11 mouse cellular contexts compared by ENCODE assay signal in genomic region chr8:70632346-70632892, GRCm38 (mm10). TPM values are rescaled to one million over a fixed set of nuclear protein-coding genes. Genes with fewer than 3 reads are reported as not detected.
A peak's percentile ranks its signal among the peaks of the same experiment; 100 is the strongest.
DNase-seq lines count a peak whose midpoint lies in the region; ATAC-seq and TF ChIP-seq lines count a peak whose summit lies in the region.
"Had no signal": no experiment of that assay in that cellular context is flagged by ENCODE, and none has a peak within 500 bp of the region (broad histone marks: within the 10 kb centered on the region; RNA-seq: fewer than 3 reads in every experiment).

Gene Gdf15 (minus strand): TSS chr8:70632456.

- H3K27ac ChIP-seq in hindbrain, embryonic 10.5 days, result peak within 1 kb of the TSS; percentile 23; the same call in 1 of the 2 replicates
- no peak within 1 kb of the TSS for H3K27ac ChIP-seq in hindbrain, embryonic 14.5 days
- no peak within 1 kb of the TSS for H3K27ac ChIP-seq in thymus, adult 2 months (ENCODE audit: control insufficient read depth, insufficient read depth, low read length)
- no peak within 1 kb of the TSS for H3K27ac ChIP-seq in limb, embryonic 11.5 days (replicated peaks; ENCODE audit: low read depth, low read length)
- H3K27ac ChIP-seq: midbrain, embryonic 12.5 days had no signal

- 76% methylated on average over 6 of the region's 6 CpGs for WGBS in hindbrain, embryonic 10.5 days
- WGBS in hindbrain, embryonic 14.5 days, result 76% methylated on average over 6 of the region's 6 CpGs
- WGBS in thymus, adult 2 months, result 93% methylated on average over 6 of the region's 6 CpGs
- WGBS in limb, embryonic 11.5 days, result 74% methylated on average over 6 of the region's 6 CpGs

- peak; percentile 3; the same call in 1 of the 2 replicates for TF ChIP-seq POLR2A in thymus, adult 2 months (IDR thresholded peaks at IDR 0.05; ENCODE audit: control insufficient read depth, extremely low read depth, insufficient read depth, low read length, poor library complexity)

- DNase-seq in hindbrain, embryonic 10.5 days (ENCODE audit: low spot score), result no peak
- DNase-seq in hindbrain, embryonic 14.5 days (ENCODE audit: low spot score), result no peak
- DNase-seq in thymus, adult 2 months, result no peak
- no peak for DNase-seq in thymus, postnatal 36 days
- DNase-seq in limb, embryonic 11.5 days (ENCODE audit: low spot score), result no peak
- DNase-seq in layer of hippocampus, adult 9-10 months (ENCODE audit: low spot score), result no peak
- DNase-seq in frontal cortex, postnatal 36 days (ENCODE audit: low spot score in 2 of 2), result no peak
- DNase-seq: forebrain, postnatal 0 days; layer of hippocampus, adult 9-11 months; thymus, postnatal 14 days had no signal

- no peak for ATAC-seq in hindbrain, embryonic 14.5 days (ENCODE audit: low FRiP score)
- no peak for ATAC-seq in limb, embryonic 11.5 days (ENCODE audit: insufficient number of reproducible peaks, low FRiP score, low TSS enrichment, low read depth)
- ATAC-seq: forebrain, postnatal 0 days had no signal

- H3K36me3 ChIP-seq in hindbrain, embryonic 10.5 days, result no peaks in the 10 kb centered on the region
- no peaks in the 10 kb centered on the region for H3K36me3 ChIP-seq in hindbrain, embryonic 14.5 days (replicated peaks; ENCODE audit: control insufficient read depth, insufficient read depth)
- no peaks in the 10 kb centered on the region for H3K36me3 ChIP-seq in thymus, adult 2 months (ENCODE audit: control insufficient read depth, insufficient read depth, low read length)
- no peaks in the 10 kb centered on the region for H3K36me3 ChIP-seq in limb, embryonic 11.5 days (ENCODE audit: control insufficient read depth, insufficient read depth, low read length)
- H3K36me3 ChIP-seq: midbrain, embryonic 12.5 days had no signal

- H3K4me2 ChIP-seq in hindbrain, embryonic 14.5 days (replicated peaks), result no peak within 1 kb of the TSS
- peak within 1 kb of the TSS; percentile 12; the same call in 1 of the 2 replicates for H3K4me2 ChIP-seq in limb, embryonic 11.5 days (ENCODE audit: low read depth, severe bottlenecking)
- H3K4me2 ChIP-seq: midbrain, embryonic 12.5 days had no signal

- H3K4me1 ChIP-seq in hindbrain, embryonic 10.5 days (replicated peaks), result peaks cover 42% of the 10 kb centered on the region
- H3K4me1 ChIP-seq in hindbrain, embryonic 14.5 days (replicated peaks; ENCODE audit: control insufficient read depth, insufficient read depth, low read length), result no peaks in the 10 kb centered on the region; the same call in 1 of the 2 replicates
- H3K4me1 ChIP-seq in thymus, adult 2 months (replicated peaks; ENCODE audit: control insufficient read depth, insufficient read depth, low read length), result peaks cover 16% of the 10 kb centered on the region
- peaks cover 9% of the 10 kb centered on the region; the same call in 1 of the 2 replicates for H3K4me1 ChIP-seq in limb, embryonic 11.5 days (ENCODE audit: control insufficient read depth, insufficient read depth, low read length)

- peak within 1 kb of the TSS; percentile 54; the same call in 1 of the 2 replicates for H3K4me3 ChIP-seq in hindbrain, embryonic 10.5 days
- no peak within 1 kb of the TSS for H3K4me3 ChIP-seq in hindbrain, embryonic 14.5 days (replicated peaks; ENCODE audit: low read length)
- H3K4me3 ChIP-seq in thymus, adult 2 months (ENCODE audit: control insufficient read depth, insufficient read depth, low read length), result no peak within 1 kb of the TSS
- no peak within 1 kb of the TSS for H3K4me3 ChIP-seq in limb, embryonic 11.5 days (ENCODE audit: low read depth, low read length)
- H3K4me3 ChIP-seq: midbrain, embryonic 12.5 days had no signal

- peaks cover 38% of the 10 kb centered on the region for H3K27me3 ChIP-seq in hindbrain, embryonic 10.5 days (ENCODE audit: insufficient read depth, poor library complexity, severe bottlenecking)
- peaks cover 9% of the 10 kb centered on the region for H3K27me3 ChIP-seq in hindbrain, embryonic 14.5 days (ENCODE audit: control insufficient read depth, insufficient read depth, low read length)
- H3K27me3 ChIP-seq in thymus, adult 2 months (ENCODE audit: control insufficient read depth, insufficient read depth, low read length), result no peaks in the 10 kb centered on the region
- H3K27me3 ChIP-seq in limb, embryonic 11.5 days (ENCODE audit: control insufficient read depth, insufficient read depth, low read length), result peaks cover 11% of the 10 kb centered on the region

- no peak for TF ChIP-seq CTCF in thymus, adult 2 months (IDR thresholded peaks at IDR 0.05; ENCODE audit: borderline replicate concordance, control insufficient read depth, extremely low read depth, insufficient read depth, low read length, poor library complexity)

- no peak within 1 kb of the TSS for H3K9ac ChIP-seq in hindbrain, embryonic 14.5 days
- H3K9ac ChIP-seq in limb, embryonic 11.5 days (ENCODE audit: low read length), result peak within 1 kb of the TSS; percentile 27; the same call in 1 of the 2 replicates
- H3K9ac ChIP-seq: forebrain, postnatal 0 days; midbrain, embryonic 12.5 days had no signal

- H3K9me3 ChIP-seq in hindbrain, embryonic 10.5 days, result no peaks in the 10 kb centered on the region
- no peaks in the 10 kb centered on the region for H3K9me3 ChIP-seq in hindbrain, embryonic 14.5 days (ENCODE audit: control insufficient read depth, low read length)
- H3K9me3 ChIP-seq in limb, embryonic 11.5 days (ENCODE audit: control insufficient read depth, low read length), result no peaks in the 10 kb centered on the region
- H3K9me3 ChIP-seq: midbrain, embryonic 12.5 days had no signal

RNA-seq across cellular contexts. Expression of gene Gdf15, which starts in this region (rescaled TPM):
- not detected in 2 replicates for polyA plus RNA-seq in hindbrain, embryonic 10.5 days (2016; fragmentation: Nextera tagmentation; extraction: Ambion mirVana)
- polyA plus RNA-seq in hindbrain, embryonic 14.5 days (2014; fragmentation: Nextera tagmentation; extraction: Ambion mirVana), result 0.14 and 0.28 TPM in 2 replicates
- polyA plus RNA-seq in thymus, adult 2 months (2012; rRNA removed), result 6.7 and 7.5 TPM in 2 replicates
- polyA plus RNA-seq in limb, embryonic 11.5 days (2014; fragmentation: Nextera tagmentation; extraction: Ambion mirVana), result 0.15 TPM in 1 of 2 replicates, not detected in the other
- polyA plus RNA-seq: midbrain, embryonic 12.5 days had no signal
